Mouse (Mus musculus): ENCODE data around the gene Akap9.

DNA sequence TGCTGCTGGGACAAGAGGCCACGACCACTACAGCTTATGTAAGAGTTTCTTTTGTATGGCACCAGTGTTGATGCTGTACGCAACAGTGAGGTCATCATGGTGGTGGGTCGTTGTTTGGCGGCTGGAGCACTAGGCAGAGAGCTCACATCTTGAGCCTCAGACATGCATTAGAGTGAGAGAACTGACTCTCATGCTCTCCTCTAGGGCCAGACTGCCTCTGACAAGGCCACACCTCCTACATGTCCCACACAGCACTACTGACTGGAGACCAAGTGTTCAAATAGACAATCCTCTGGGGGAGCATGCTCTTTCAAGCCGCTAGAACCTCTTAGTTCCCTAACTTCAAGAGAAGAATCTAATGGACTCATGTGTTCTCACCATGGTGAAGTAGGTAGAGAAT is 11.5 kb downstream of the Akap9 start:
- TF ChIP-seq FLI1 (IDR thresholded peaks at IDR 0.05; ENCODE audit: low read length) (no peak), GATA1 (IDR thresholded peaks at IDR 0.05; ENCODE audit: borderline replicate concordance, low read length) (no peak)

Data from megakaryocyte, embryonic 14.5 days (primary cell).